Mouse (Mus musculus): ENCODE measurements around the gene Rnf128. TPM values are rescaled to one million over a fixed set of nuclear protein-coding genes. Genes with fewer than 3 reads are reported as not detected.
"Not testable (repeated sequence)": the region's sequence is repeated elsewhere in the genome, so short reads cannot be mapped to it uniquely, and the experiment has no call there.

Gene Rnf128
- polyA plus RNA-seq, 1 experiment from 2014 or later: 23.4 TPM

GRCm38 (mm10) chrX:139570054-139570453 is 6.9 kb downstream of the Rnf128 start:
- DNase-seq (ENCODE audit: low spot score): no peak
- H3K27me3 ChIP-seq (ENCODE audit: insufficient read depth, poor library complexity, severe bottlenecking): no peaks in the 10 kb centered on the region
- no peaks in the 10 kb centered on the region for H3K9me3 ChIP-seq
- H3K4me1 ChIP-seq: no peaks in the 10 kb centered on the region
- no peaks in the 10 kb centered on the region for H3K36me3 ChIP-seq
- no peak overlapping the region for H3K4me3 ChIP-seq
- WGBS: 78% methylated on average over 3 of the region's 3 CpGs
- no peak overlapping the region for H3K27ac ChIP-seq

- no peak overlapping the region for H3K27ac ChIP-seq
- DNase-seq (ENCODE audit: low spot score): no peak
- no peaks in the 10 kb centered on the region for H3K36me3 ChIP-seq
- 77% methylated on average over 6 of the region's 6 CpGs for WGBS
- no peaks in the 10 kb centered on the region for H3K9me3 ChIP-seq
- H3K4me3 ChIP-seq: no peak overlapping the region
- no peaks in the 10 kb centered on the region for H3K4me1 ChIP-seq
- no peaks in the 10 kb centered on the region for H3K27me3 ChIP-seq (ENCODE audit: insufficient read depth, poor library complexity, severe bottlenecking)
Measured at GRCm38 (mm10) chrX:139578649-139579278, 15.6 kb downstream of the Rnf128 start.

- no peak for DNase-seq (ENCODE audit: low spot score)
- Histone ChIP-seq H3K27ac (no peak overlapping the region), H3K4me3 (no peak overlapping the region), H3K36me3 (no peaks in the 10 kb centered on the region), H3K27me3 (ENCODE audit: insufficient read depth, poor library complexity, severe bottlenecking) (no peaks in the 10 kb centered on the region), H3K9me3 (no peaks in the 10 kb centered on the region), H3K4me1 (no peaks in the 10 kb centered on the region)
- WGBS: 33% methylated on average over 4 of the region's 4 CpGs
Measured at GRCm38 (mm10) chrX:139583616-139584015, 20.5 kb downstream of the Rnf128 start.

GRCm38 (mm10) chrX:139586676-139587075 is 23.6 kb downstream of the Rnf128 start:
- 71% methylated on average over 2 of the region's 2 CpGs for WGBS
- not testable (repeated sequence) for H3K4me1 ChIP-seq; H3K36me3 ChIP-seq; H3K27me3 ChIP-seq (ENCODE audit: insufficient read depth, poor library complexity, severe bottlenecking); DNase-seq (ENCODE audit: low spot score); H3K4me3 ChIP-seq; H3K9me3 ChIP-seq; H3K27ac ChIP-seq

- H3K27me3 ChIP-seq (ENCODE audit: insufficient read depth, poor library complexity, severe bottlenecking): no peaks in the 10 kb centered on the region
- H3K4me3 ChIP-seq: no peak overlapping the region
- no peaks in the 10 kb centered on the region for H3K36me3 ChIP-seq
- no peaks in the 10 kb centered on the region for H3K4me1 ChIP-seq
- WGBS: 72% methylated on average over 6 of the region's 6 CpGs
- DNase-seq (ENCODE audit: low spot score): no peak
- no peaks in the 10 kb centered on the region for H3K9me3 ChIP-seq
- H3K27ac ChIP-seq: no peak overlapping the region
Measured at GRCm38 (mm10) chrX:139596404-139596803, 33.3 kb downstream of the Rnf128 start.

GRCm38 (mm10) chrX:139610033-139610764 is 47.1 kb downstream of the Rnf128 start:
- Histone ChIP-seq H3K27ac (peak overlapping the region; percentile 87), H3K36me3 (no peaks in the 10 kb centered on the region), H3K4me1 (no peaks in the 10 kb centered on the region), H3K9me3 (no peaks in the 10 kb centered on the region), H3K4me3 (peak overlapping the region; percentile 71), H3K27me3 (ENCODE audit: insufficient read depth, poor library complexity, severe bottlenecking) (peaks cover 15% of the 10 kb centered on the region; the same call in 1 of the 2 replicates)
- DNase-seq (ENCODE audit: low spot score): peak; percentile 91
- WGBS: 8% methylated on average over 44 of the region's 44 CpGs

- DNase-seq (ENCODE audit: low spot score): peak; percentile 74
- WGBS: 12% methylated on average over 48 of the region's 54 CpGs
- Histone ChIP-seq H3K9me3 (no peaks in the 10 kb centered on the region), H3K36me3 (no peaks in the 10 kb centered on the region), H3K4me1 (no peaks in the 10 kb centered on the region), H3K27ac (peak overlapping the region; percentile 87), H3K27me3 (ENCODE audit: insufficient read depth, poor library complexity, severe bottlenecking) (peaks cover 15% of the 10 kb centered on the region; the same call in 1 of the 2 replicates), H3K4me3 (peak overlapping the region; percentile 71)
Measured at GRCm38 (mm10) chrX:139610765-139611300, 47.7 kb downstream of the Rnf128 start.

GRCm38 (mm10) chrX:139614761-139615160 is 51.6 kb downstream of the Rnf128 start:
- H3K9me3 ChIP-seq: no peaks in the 10 kb centered on the region
- 72% methylated on average over 2 of the region's 2 CpGs for WGBS
- peaks cover 15% of the 10 kb centered on the region; the same call in 1 of the 2 replicates for H3K27me3 ChIP-seq (ENCODE audit: insufficient read depth, poor library complexity, severe bottlenecking)
- no peaks in the 10 kb centered on the region for H3K36me3 ChIP-seq
- no peak overlapping the region for H3K27ac ChIP-seq
- no peaks in the 10 kb centered on the region for H3K4me1 ChIP-seq
- DNase-seq (ENCODE audit: low spot score): no peak
- no peak overlapping the region for H3K4me3 ChIP-seq

GRCm38 (mm10) chrX:139622071-139622470 is 59.0 kb downstream of the Rnf128 start:
- Histone ChIP-seq H3K27me3 (ENCODE audit: insufficient read depth, poor library complexity, severe bottlenecking) (no peaks in the 10 kb centered on the region), H3K4me3 (no peak overlapping the region), H3K4me1 (no peaks in the 10 kb centered on the region), H3K27ac (no peak overlapping the region), H3K9me3 (no peaks in the 10 kb centered on the region), H3K36me3 (no peaks in the 10 kb centered on the region)
- WGBS: 80% methylated on average over 3 of the region's 4 CpGs
- no peak for DNase-seq (ENCODE audit: low spot score)

- no peak for DNase-seq (ENCODE audit: low spot score)
- H3K4me3 ChIP-seq: no peak overlapping the region
- H3K4me1 ChIP-seq: no peaks in the 10 kb centered on the region
- no peaks in the 10 kb centered on the region for H3K36me3 ChIP-seq
- WGBS: 73% methylated on average over 4 of the region's 4 CpGs
- H3K9me3 ChIP-seq: no peaks in the 10 kb centered on the region
- H3K27ac ChIP-seq: no peak overlapping the region
- no peaks in the 10 kb centered on the region for H3K27me3 ChIP-seq (ENCODE audit: insufficient read depth, poor library complexity, severe bottlenecking)
Measured at GRCm38 (mm10) chrX:139634758-139635157, 71.6 kb downstream of the Rnf128 start.

GRCm38 (mm10) chrX:139639744-139640143 is 76.6 kb downstream of the Rnf128 start:
- no peak overlapping the region for H3K27ac ChIP-seq
- no peak overlapping the region for H3K4me3 ChIP-seq
- H3K4me1 ChIP-seq: no peaks in the 10 kb centered on the region
- 51% methylated on average over 2 of the region's 2 CpGs for WGBS
- no peaks in the 10 kb centered on the region for H3K9me3 ChIP-seq
- no peaks in the 10 kb centered on the region for H3K27me3 ChIP-seq (ENCODE audit: insufficient read depth, poor library complexity, severe bottlenecking)
- no peaks in the 10 kb centered on the region for H3K36me3 ChIP-seq
- DNase-seq (ENCODE audit: low spot score): no peak

- Histone ChIP-seq H3K36me3 (no peaks in the 10 kb centered on the region), H3K27me3 (ENCODE audit: insufficient read depth, poor library complexity, severe bottlenecking) (no peaks in the 10 kb centered on the region), H3K4me3 (no peak overlapping the region), H3K9me3 (no peaks in the 10 kb centered on the region), H3K4me1 (no peaks in the 10 kb centered on the region), H3K27ac (no peak overlapping the region)
- no peak for DNase-seq (ENCODE audit: low spot score)
Measured at GRCm38 (mm10) chrX:139640418-139640817, 77.3 kb downstream of the Rnf128 start.

- Histone ChIP-seq H3K27me3 (ENCODE audit: insufficient read depth, poor library complexity, severe bottlenecking) (no peaks in the 10 kb centered on the region), H3K9me3 (no peaks in the 10 kb centered on the region), H3K4me3 (no peak overlapping the region), H3K27ac (no peak overlapping the region), H3K4me1 (no peaks in the 10 kb centered on the region), H3K36me3 (no peaks in the 10 kb centered on the region)
- no peak for DNase-seq (ENCODE audit: low spot score)
- 68% methylated on average over 5 of the region's 5 CpGs for WGBS
Measured at GRCm38 (mm10) chrX:139652226-139652625, 89.1 kb downstream of the Rnf128 start.

Data from heart, embryonic 10.5 days (tissue).